Mouse (Mus musculus) inflammation-experienced regulatory T-cells, adult 6 months (primary cell): ENCODE measurements around the gene Olfr815. TPM values are rescaled to one million over a fixed set of nuclear protein-coding genes. Genes with fewer than 3 reads are reported as not detected.
"Not testable (repeated sequence)": the region's sequence is repeated elsewhere in the genome, so short reads cannot be mapped to it uniquely, and the experiment has no call there.

ENCODE experiments used
- ATAC-seq: one replicate; pipeline ENCODE4 v1.8.0; 2017
- polyA plus RNA-seq, 3 experiments: library from polyadenylated mRNA; unstranded; fragments of 100-300 nt; shearing (Covaris generic); gene quantifications; one replicate each; pipeline ENCODE4 v1.2.1; 2017

The Olfr815 gene
- under 1 TPM in 1 of 3 experiments, not detected in 2; 0.35 TPM for polyA plus RNA-seq

DNA sequence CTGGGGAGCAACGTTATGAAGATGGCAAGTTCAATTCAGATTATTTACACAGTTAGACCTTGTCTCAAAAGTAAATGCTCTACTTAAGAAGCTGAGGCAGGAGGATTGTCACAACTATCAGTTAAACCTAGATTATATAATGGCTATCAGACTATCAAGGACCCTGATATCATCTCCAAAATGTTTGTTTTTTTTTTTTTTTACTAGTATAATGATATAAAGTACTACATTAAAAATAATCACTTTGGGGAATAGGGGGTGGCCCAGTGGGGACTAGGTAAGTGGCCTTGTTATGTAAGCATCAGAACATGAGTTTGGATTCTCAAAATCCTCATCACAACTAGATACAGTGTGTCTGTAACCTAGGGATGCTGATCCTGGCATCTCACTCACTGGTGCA lies at the start of gene Olfr815:
Olfr815 (minus strand) TSS at position 101 of the 400 bp plus-strand sequence.
- not testable (repeated sequence) for ATAC-seq

DNA sequence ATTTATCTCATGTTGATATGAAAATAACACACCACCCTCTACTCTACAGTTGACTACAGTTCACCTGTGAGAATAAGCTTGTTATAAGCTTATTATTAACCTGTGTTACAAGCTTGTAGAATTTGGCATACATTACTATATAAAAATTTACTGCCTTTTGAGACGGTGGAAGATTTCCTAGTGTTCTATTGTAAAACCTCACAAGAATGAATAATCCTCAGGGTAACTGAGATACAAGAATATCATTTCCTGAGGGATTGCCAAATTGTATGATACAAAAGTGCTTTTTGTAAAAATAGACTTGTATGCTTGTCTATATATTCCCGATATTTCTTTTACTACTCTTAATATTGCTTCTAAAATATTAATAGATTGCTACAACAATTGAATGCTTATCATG lies 43.3 kb upstream of the Olfr815 start, which contains the start of gene Olfr818:
Olfr818 (minus strand) TSS at position 101 of the 400 bp plus-strand sequence.
- ATAC-seq: no peak

DNA sequence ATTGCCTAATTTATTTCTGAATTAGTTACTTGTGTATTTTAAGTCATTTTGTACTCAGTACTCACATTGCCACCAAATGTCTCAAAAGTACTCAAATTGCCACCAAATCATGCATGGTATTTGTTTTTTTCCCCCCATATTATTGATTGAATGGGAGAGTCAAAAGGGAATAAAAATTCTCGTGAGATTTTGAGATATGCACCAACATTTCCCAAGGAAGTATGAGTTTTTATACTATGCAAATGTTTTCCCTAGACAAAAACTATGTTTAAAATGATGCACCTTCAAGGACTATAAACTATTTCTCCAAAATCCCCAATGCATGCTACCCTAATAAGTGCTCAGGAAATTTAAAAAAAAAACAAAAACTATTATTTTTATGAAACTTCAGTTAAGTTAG lies 9.8 kb upstream of the Olfr815 start, which contains the start of gene Olfr816:
Olfr816 (minus strand) TSS at position 101 of the 400 bp plus-strand sequence.
- no peak for ATAC-seq

GRCm38 (mm10) chr10:129885934-129886333 lies 19.7 kb downstream of the Olfr815 start:
- no peak for ATAC-seq

GRCm38 (mm10) chr10:129885496-129885895 lies 20.2 kb downstream of the Olfr815 start:
- not testable (repeated sequence) for ATAC-seq

- not testable (repeated sequence) for ATAC-seq
Observed at GRCm38 (mm10) chr10:129879751-129880150, 25.9 kb downstream of the Olfr815 start, which contains the start of gene Olfr814. Gene Olfr814 (minus strand): TSS chr10:129879851.

DNA sequence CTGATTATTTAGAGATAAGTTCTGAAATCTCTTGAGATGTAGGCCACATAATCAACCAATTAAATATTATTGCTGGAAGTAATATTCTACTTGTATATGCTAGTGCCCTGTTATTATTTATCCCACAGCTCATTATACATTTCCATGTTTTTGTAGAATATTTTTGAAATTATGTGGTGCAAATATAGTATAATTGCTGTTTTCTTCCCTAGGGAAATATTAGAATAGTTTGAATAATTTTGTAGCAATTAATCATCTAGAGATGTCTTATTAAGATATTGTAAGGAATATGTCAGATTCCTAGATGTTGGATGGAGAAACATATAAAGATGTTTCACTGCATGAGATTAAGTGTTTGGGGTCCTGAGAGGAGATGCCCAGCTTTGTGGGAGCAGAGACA lies 50.6 kb downstream of the Olfr815 start, which contains the start of gene Olfr813:
Olfr813 (plus strand) TSS at position 301 of the 400 bp plus-strand sequence.
- ATAC-seq: no peak

Other genes starting within 250 kb of the Olfr815 start
- not detected for gene Olfr800, start 248.2 kb downstream of the Olfr815 start, polyA plus RNA-seq
- under 1 TPM in 1 of 3 experiments, not detected in 2; 0.75 TPM for gene Olfr801, start 232.0 kb downstream of the Olfr815 start, polyA plus RNA-seq
- gene Olfr802, start 217.7 kb downstream of the Olfr815 start, polyA plus RNA-seq: not detected
- not detected for gene Olfr803, start 211.6 kb downstream of the Olfr815 start, polyA plus RNA-seq
- gene Olfr804, start 202.7 kb downstream of the Olfr815 start, polyA plus RNA-seq: not detected
- gene Olfr805, start 176.5 kb downstream of the Olfr815 start, polyA plus RNA-seq: not detected
- not detected for gene Olfr806, start 163.9 kb downstream of the Olfr815 start, polyA plus RNA-seq
- gene Olfr807, start 148.1 kb downstream of the Olfr815 start, polyA plus RNA-seq: not detected
- not detected for gene Olfr808, start 140.4 kb downstream of the Olfr815 start, polyA plus RNA-seq
- not detected for gene Olfr809, start 131.2 kb downstream of the Olfr815 start, polyA plus RNA-seq
- not detected for gene Olfr810, start 111.0 kb downstream of the Olfr815 start, polyA plus RNA-seq
- not detected for gene Olfr811, start 101.5 kb downstream of the Olfr815 start, polyA plus RNA-seq
- not detected for gene Olfr812, start 59.8 kb downstream of the Olfr815 start, polyA plus RNA-seq
- not detected for gene Olfr813, start 50.5 kb downstream of the Olfr815 start, polyA plus RNA-seq
- not detected for gene Olfr814, start 26.0 kb downstream of the Olfr815 start, polyA plus RNA-seq
- not detected for gene Olfr816, start 9.7 kb upstream of the Olfr815 start, polyA plus RNA-seq
- gene Olfr818, start 43.2 kb upstream of the Olfr815 start, polyA plus RNA-seq: not detected
- not detected for gene Olfr819, start 61.4 kb upstream of the Olfr815 start, polyA plus RNA-seq
- gene Olfr247, start 70.3 kb upstream of the Olfr815 start, polyA plus RNA-seq: not detected
- under 1 TPM in 1 of 3 experiments, not detected in 2; 0.19 TPM for gene Gm10310, start 79.2 kb upstream of the Olfr815 start, polyA plus RNA-seq
- not detected for gene Olfr820, start 106.8 kb upstream of the Olfr815 start, polyA plus RNA-seq
- gene Olfr821, start 124.5 kb upstream of the Olfr815 start, polyA plus RNA-seq: not detected
- under 1 TPM in 1 of 3 experiments, not detected in 2; 0.16 TPM for gene Olfr822, start 165.3 kb upstream of the Olfr815 start, polyA plus RNA-seq
- gene Olfr823, start 209.5 kb upstream of the Olfr815 start, polyA plus RNA-seq: not detected
- not detected for gene Olfr824, start 224.1 kb upstream of the Olfr815 start, polyA plus RNA-seq